Mouse (Mus musculus): ENCODE results near the gene Lgi2. TPM values are rescaled to one million over a fixed set of nuclear protein-coding genes. Genes with fewer than 3 reads are reported as not detected.

Lgi2 gene
- polyA plus RNA-seq, 1 experiment from 2014 or later: 1.9 TPM

GRCm38 (mm10) chr5:52534798-52535590 is 31.3 kb downstream of the Lgi2 start:
- H3K4me3 ChIP-seq: no peak overlapping the region
- WGBS: 77% methylated on average over 14 of the region's 14 CpGs
- no peak overlapping the region for H3K27ac ChIP-seq
- no peak for ATAC-seq (ENCODE audit: low FRiP score)
- H3K4me1 ChIP-seq: no peaks in the 10 kb centered on the region
- no peaks in the 10 kb centered on the region for H3K27me3 ChIP-seq
- H3K4me2 ChIP-seq (replicated peaks): no peak overlapping the region
- H3K9ac ChIP-seq: no peak overlapping the region
- no peaks in the 10 kb centered on the region for H3K36me3 ChIP-seq
- H3K9me3 ChIP-seq (replicated peaks): no peaks in the 10 kb centered on the region

GRCm38 (mm10) chr5:52533705-52534104 is 32.6 kb downstream of the Lgi2 start:
- Histone ChIP-seq H3K36me3 (no peaks in the 10 kb centered on the region), H3K9ac (no peak overlapping the region), H3K4me2 (replicated peaks) (no peak overlapping the region), H3K4me1 (no peaks in the 10 kb centered on the region), H3K27ac (no peak overlapping the region), H3K9me3 (replicated peaks) (no peaks in the 10 kb centered on the region), H3K4me3 (no peak overlapping the region), H3K27me3 (no peaks in the 10 kb centered on the region)
- ATAC-seq (ENCODE audit: low FRiP score): no peak
- WGBS: 82% methylated on average over 9 of the region's 9 CpGs

GRCm38 (mm10) chr5:52528545-52528944 is 37.7 kb downstream of the Lgi2 start:
- Histone ChIP-seq H3K4me2 (replicated peaks) (no peak overlapping the region), H3K9me3 (replicated peaks) (no peaks in the 10 kb centered on the region), H3K27me3 (no peaks in the 10 kb centered on the region), H3K9ac (no peak overlapping the region), H3K36me3 (no peaks in the 10 kb centered on the region), H3K27ac (no peak overlapping the region), H3K4me1 (no peaks in the 10 kb centered on the region), H3K4me3 (no peak overlapping the region)
- no peak for ATAC-seq (ENCODE audit: low FRiP score)
- 57% methylated on average over 7 of the region's 7 CpGs for WGBS

GRCm38 (mm10) chr5:52526324-52526986 is 39.8 kb downstream of the Lgi2 start:
- Histone ChIP-seq H3K4me3 (no peak overlapping the region), H3K9me3 (replicated peaks) (no peaks in the 10 kb centered on the region), H3K9ac (no peak overlapping the region), H3K27ac (no peak overlapping the region), H3K36me3 (no peaks in the 10 kb centered on the region), H3K27me3 (no peaks in the 10 kb centered on the region), H3K4me1 (no peaks in the 10 kb centered on the region), H3K4me2 (replicated peaks) (no peak overlapping the region)
- WGBS: 86% methylated on average over 8 of the region's 8 CpGs
- no peak for ATAC-seq (ENCODE audit: low FRiP score)

- WGBS: 54% methylated on average over 3 of the region's 3 CpGs
- Histone ChIP-seq H3K4me2 (replicated peaks) (no peak overlapping the region), H3K4me1 (no peaks in the 10 kb centered on the region), H3K9me3 (replicated peaks) (no peaks in the 10 kb centered on the region), H3K36me3 (no peaks in the 10 kb centered on the region), H3K27me3 (no peaks in the 10 kb centered on the region), H3K4me3 (no peak overlapping the region), H3K27ac (no peak overlapping the region), H3K9ac (no peak overlapping the region)
- no peak for ATAC-seq (ENCODE audit: low FRiP score)
Observed at GRCm38 (mm10) chr5:52524207-52524606, 42.1 kb downstream of the Lgi2 start.

GRCm38 (mm10) chr5:52519921-52520320 is 46.3 kb downstream of the Lgi2 start:
- H3K4me1 ChIP-seq: 0 out of 2 replicates have a peak, but pooled peaks cover 5% of the 10 kb centered on the region
- ATAC-seq (ENCODE audit: low FRiP score): no peak
- 87% methylated on average over 2 of the region's 2 CpGs for WGBS
- no peak overlapping the region for H3K9ac ChIP-seq
- no peak overlapping the region for H3K27ac ChIP-seq
- H3K4me3 ChIP-seq: no peak overlapping the region
- H3K9me3 ChIP-seq (replicated peaks): no peaks in the 10 kb centered on the region
- H3K36me3 ChIP-seq: no peaks in the 10 kb centered on the region
- peaks cover 16% of the 10 kb centered on the region for H3K27me3 ChIP-seq
- H3K4me2 ChIP-seq (replicated peaks): no peak overlapping the region

GRCm38 (mm10) chr5:52516072-52516476 is 50.2 kb downstream of the Lgi2 start:
- H3K9me3 ChIP-seq (replicated peaks): no peaks in the 10 kb centered on the region
- H3K4me3 ChIP-seq: peak overlapping the region; percentile 34
- no peaks in the 10 kb centered on the region for H3K36me3 ChIP-seq
- H3K9ac ChIP-seq: peak overlapping the region; percentile 38; the same call in 1 of the 2 replicates
- H3K4me1 ChIP-seq: 0 out of 2 replicates have a peak, but pooled peaks cover 5% of the 10 kb centered on the region
- ATAC-seq (ENCODE audit: low FRiP score): peak; percentile 77
- H3K27ac ChIP-seq: no peak overlapping the region
- WGBS: 20% methylated on average over 21 of the region's 21 CpGs
- H3K27me3 ChIP-seq: peaks cover 16% of the 10 kb centered on the region
- H3K4me2 ChIP-seq (replicated peaks): peak overlapping the region; percentile 63

- peak overlapping the region; percentile 34 for H3K4me3 ChIP-seq
- H3K4me1 ChIP-seq: 0 out of 2 replicates have a peak, but pooled peaks cover 5% of the 10 kb centered on the region
- H3K27me3 ChIP-seq: peaks cover 16% of the 10 kb centered on the region
- peak; percentile 63 for ATAC-seq (ENCODE audit: low FRiP score)
- H3K4me2 ChIP-seq (replicated peaks): peak overlapping the region; percentile 63
- 21% methylated on average over 22 of the region's 22 CpGs for WGBS
- no peaks in the 10 kb centered on the region for H3K9me3 ChIP-seq (replicated peaks)
- H3K27ac ChIP-seq: no peak overlapping the region
- peak overlapping the region; percentile 38; the same call in 1 of the 2 replicates for H3K9ac ChIP-seq
- no peaks in the 10 kb centered on the region for H3K36me3 ChIP-seq
Observed at GRCm38 (mm10) chr5:52515246-52516021, 50.8 kb downstream of the Lgi2 start.

GRCm38 (mm10) chr5:52511089-52511488 is 55.2 kb downstream of the Lgi2 start:
- H3K27me3 ChIP-seq: peaks cover 3% of the 10 kb centered on the region; the same call in 1 of the 2 replicates
- 71% methylated on average over 3 of the region's 3 CpGs for WGBS
- H3K9ac ChIP-seq: no peak overlapping the region
- ATAC-seq (ENCODE audit: low FRiP score): no peak
- H3K4me2 ChIP-seq (replicated peaks): no peak overlapping the region
- H3K4me3 ChIP-seq: no peak overlapping the region
- H3K27ac ChIP-seq: no peak overlapping the region
- no peaks in the 10 kb centered on the region for H3K9me3 ChIP-seq (replicated peaks)
- no peaks in the 10 kb centered on the region for H3K36me3 ChIP-seq
- H3K4me1 ChIP-seq: 0 out of 2 replicates have a peak, but pooled peaks cover 2% of the 10 kb centered on the region

GRCm38 (mm10) chr5:52509416-52509815 is 56.8 kb downstream of the Lgi2 start:
- H3K36me3 ChIP-seq: no peaks in the 10 kb centered on the region
- no peak overlapping the region for H3K4me2 ChIP-seq (replicated peaks)
- H3K4me3 ChIP-seq: no peak overlapping the region
- no peaks in the 10 kb centered on the region for H3K27me3 ChIP-seq
- ATAC-seq (ENCODE audit: low FRiP score): no peak
- H3K9me3 ChIP-seq (replicated peaks): no peaks in the 10 kb centered on the region
- H3K27ac ChIP-seq: no peak overlapping the region
- no peak overlapping the region for H3K9ac ChIP-seq
- H3K4me1 ChIP-seq: no peaks in the 10 kb centered on the region
- 87% methylated on average over 6 of the region's 6 CpGs for WGBS

GRCm38 (mm10) chr5:52504666-52505065 is 61.6 kb downstream of the Lgi2 start:
- no peak for ATAC-seq (ENCODE audit: low FRiP score)
- Histone ChIP-seq H3K4me3 (no peak overlapping the region), H3K9ac (no peak overlapping the region), H3K27me3 (no peaks in the 10 kb centered on the region), H3K4me1 (no peaks in the 10 kb centered on the region), H3K36me3 (no peaks in the 10 kb centered on the region), H3K27ac (no peak overlapping the region), H3K4me2 (replicated peaks) (no peak overlapping the region), H3K9me3 (replicated peaks) (no peaks in the 10 kb centered on the region)
- 89% methylated on average over 13 of the region's 13 CpGs for WGBS

- no peak overlapping the region for H3K4me3 ChIP-seq
- H3K36me3 ChIP-seq: no peaks in the 10 kb centered on the region
- H3K9ac ChIP-seq: no peak overlapping the region
- H3K4me1 ChIP-seq: no peaks in the 10 kb centered on the region
- no peak for ATAC-seq (ENCODE audit: low FRiP score)
- H3K27ac ChIP-seq: no peak overlapping the region
- WGBS: 91% methylated on average over 11 of the region's 11 CpGs
- no peak overlapping the region for H3K4me2 ChIP-seq (replicated peaks)
- no peaks in the 10 kb centered on the region for H3K9me3 ChIP-seq (replicated peaks)
- no peaks in the 10 kb centered on the region for H3K27me3 ChIP-seq
Observed at GRCm38 (mm10) chr5:52504148-52504547, 62.1 kb downstream of the Lgi2 start.

All from hindbrain, embryonic 12.5 days (tissue).